Comparison of ENCODE assay signal across 18 mouse cellular contexts in the genomic region with DNA sequence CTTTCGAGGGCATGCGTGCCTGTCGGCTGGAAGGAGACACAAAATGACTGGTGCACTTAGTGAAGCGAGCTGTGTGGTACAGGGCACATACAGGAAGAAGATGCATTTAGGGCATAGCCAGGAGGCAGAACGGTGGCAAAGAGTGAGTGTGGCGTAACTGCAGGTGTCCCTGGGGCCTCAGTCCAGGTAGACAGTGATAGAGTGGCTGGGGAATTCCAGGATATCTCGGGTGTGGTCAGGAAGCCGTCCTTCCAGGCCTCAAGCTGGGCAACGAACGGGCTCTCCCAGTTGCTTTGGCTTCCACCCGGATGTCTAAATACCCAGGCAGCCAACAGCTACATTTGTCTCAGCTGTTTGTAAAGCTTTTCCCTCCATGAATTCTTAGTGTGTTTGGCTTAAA. TPM values are rescaled to one million over a fixed set of nuclear protein-coding genes. Genes with fewer than 3 reads are reported as not detected.
DNase-seq lines count a peak whose midpoint lies in the region; ATAC-seq and TF ChIP-seq lines count a peak whose summit lies in the region.
"Had no signal": no experiment of that assay in that cellular context is flagged by ENCODE, and none has a peak within 500 bp of the region (broad histone marks: within the 10 kb centered on the region; RNA-seq: fewer than 3 reads in every experiment).

No protein-coding gene starts in this region.

- no peak for ATAC-seq in hindbrain, embryonic 15.5 days (ENCODE audit: low FRiP score, low read depth)
- ATAC-seq in hindbrain, embryonic 12.5 days (ENCODE audit: low FRiP score) = no peak
- ATAC-seq in midbrain, embryonic 16.5 days = no peak
- ATAC-seq in midbrain, embryonic 11.5 days (ENCODE audit: low FRiP score) = no peak
- ATAC-seq in stomach, postnatal 0 days (ENCODE audit: low FRiP score, low TSS enrichment) = no peak
- ATAC-seq: CD4-positive, CD25-positive, alpha-beta regulatory T cell, adult 4 months; liver, embryonic 12.5 days had no signal

- H3K9me3 ChIP-seq in hindbrain, embryonic 15.5 days = no peaks in the 10 kb centered on the region
- H3K9me3 ChIP-seq in hindbrain, embryonic 12.5 days (replicated peaks) = no peaks in the 10 kb centered on the region
- H3K9me3 ChIP-seq in midbrain, embryonic 16.5 days (replicated peaks; ENCODE audit: control insufficient read depth, low read length, poor library complexity, severe bottlenecking) = no peaks in the 10 kb centered on the region
- no peaks in the 10 kb centered on the region for H3K9me3 ChIP-seq in midbrain, embryonic 11.5 days (ENCODE audit: control insufficient read depth, low read length)
- no peaks in the 10 kb centered on the region for H3K9me3 ChIP-seq in stomach, postnatal 0 days (ENCODE audit: control insufficient read depth, low read length)
- H3K9me3 ChIP-seq: forebrain, embryonic 10.5 days; liver, embryonic 12.5 days had no signal

- H3K4me1 ChIP-seq in hindbrain, embryonic 15.5 days (replicated peaks) = peaks cover 48% of the 10 kb centered on the region
- peaks cover 35% of the 10 kb centered on the region for H3K4me1 ChIP-seq in hindbrain, embryonic 12.5 days
- H3K4me1 ChIP-seq in midbrain, embryonic 16.5 days (ENCODE audit: control insufficient read depth, insufficient read depth, low read length) = peaks cover 39% of the 10 kb centered on the region
- H3K4me1 ChIP-seq in midbrain, embryonic 11.5 days (ENCODE audit: control insufficient read depth, insufficient read depth, low read length) = peaks cover 22% of the 10 kb centered on the region
- H3K4me1 ChIP-seq in stomach, postnatal 0 days (replicated peaks; ENCODE audit: control insufficient read depth, insufficient read depth) = peaks cover 10% of the 10 kb centered on the region

- TF ChIP-seq CTCF in stomach, postnatal 0 days (IDR thresholded peaks at IDR 0.05; ENCODE audit: low read depth) = no peak

- no peak for TF ChIP-seq EP300 in stomach, postnatal 0 days (optimal IDR thresholded peaks at IDR 0.05)

- DNase-seq in cerebellum, adult 8-10 months = peak; percentile 6
- no peak for DNase-seq in cerebellum, postnatal 4 days (ENCODE audit: low spot score in 2 of 2)
- DNase-seq in midbrain, embryonic 11.5 days (ENCODE audit: low spot score, missing footprints) = no peak
- peak; percentile 42 for DNase-seq in stomach, postnatal 0 days (ENCODE audit: low spot score)
- DNase-seq in adrenal gland, postnatal 10 days = no peak
- DNase-seq: gastrocnemius, postnatal 10 days; lung, embryonic 14.5 days had no signal

- H3K4me3 ChIP-seq in hindbrain, embryonic 15.5 days = no peak overlapping the region
- H3K4me3 ChIP-seq in hindbrain, embryonic 12.5 days = no peak overlapping the region
- H3K4me3 ChIP-seq in midbrain, embryonic 16.5 days (ENCODE audit: low read depth, low read length) = no peak overlapping the region
- H3K4me3 ChIP-seq in midbrain, embryonic 11.5 days (ENCODE audit: low read depth, low read length) = no peak overlapping the region
- no peak overlapping the region for H3K4me3 ChIP-seq in stomach, postnatal 0 days (ENCODE audit: low read depth, low read length)
- H3K4me3 ChIP-seq: forebrain, embryonic 10.5 days; liver, embryonic 12.5 days had no signal

- H3K27ac ChIP-seq in hindbrain, embryonic 15.5 days (replicated peaks) = no peak overlapping the region
- H3K27ac ChIP-seq in hindbrain, embryonic 12.5 days = no peak overlapping the region
- no peak overlapping the region for H3K27ac ChIP-seq in midbrain, embryonic 16.5 days (ENCODE audit: low read length)
- H3K27ac ChIP-seq in midbrain, embryonic 11.5 days (ENCODE audit: low read depth, low read length) = no peak overlapping the region
- no peak overlapping the region for H3K27ac ChIP-seq in stomach, postnatal 0 days (replicated peaks)
- H3K27ac ChIP-seq: forebrain, embryonic 10.5 days; liver, embryonic 12.5 days had no signal

- H3K9ac ChIP-seq in hindbrain, embryonic 15.5 days = no peak overlapping the region
- no peak overlapping the region; the same call in 1 of the 2 replicates for H3K9ac ChIP-seq in hindbrain, embryonic 12.5 days
- H3K9ac ChIP-seq in midbrain, embryonic 16.5 days (ENCODE audit: low read depth, low read length) = 0 out of 2 replicates have a peak overlapping the region, but pooled peaks have one; percentile 22
- H3K9ac ChIP-seq in midbrain, embryonic 11.5 days (ENCODE audit: low read length) = no peak overlapping the region
- H3K9ac ChIP-seq in stomach, postnatal 0 days (ENCODE audit: low read length) = 0 out of 2 replicates have a peak overlapping the region, but pooled peaks have one; percentile 18
- H3K9ac ChIP-seq: liver, embryonic 12.5 days; lung, embryonic 14.5 days had no signal

- 80% methylated on average over 11 of the region's 11 CpGs for WGBS in hindbrain, embryonic 15.5 days
- WGBS in hindbrain, embryonic 12.5 days = 82% methylated on average over 11 of the region's 11 CpGs
- 89% methylated on average over 11 of the region's 11 CpGs for WGBS in midbrain, embryonic 16.5 days
- 91% methylated on average over 11 of the region's 11 CpGs for WGBS in midbrain, embryonic 11.5 days
- WGBS in stomach, postnatal 0 days = 55% methylated on average over 11 of the region's 11 CpGs

- peaks cover 44% of the 10 kb centered on the region for H3K36me3 ChIP-seq in hindbrain, embryonic 15.5 days
- peaks cover 59% of the 10 kb centered on the region for H3K36me3 ChIP-seq in hindbrain, embryonic 12.5 days
- peaks cover 21% of the 10 kb centered on the region for H3K36me3 ChIP-seq in midbrain, embryonic 16.5 days (ENCODE audit: control insufficient read depth, insufficient read depth, low read length)
- peaks cover 21% of the 10 kb centered on the region; the same call in 1 of the 2 replicates for H3K36me3 ChIP-seq in midbrain, embryonic 11.5 days (ENCODE audit: control insufficient read depth, insufficient read depth, low read length)
- peaks cover 11% of the 10 kb centered on the region; the same call in 1 of the 2 replicates for H3K36me3 ChIP-seq in stomach, postnatal 0 days (ENCODE audit: control insufficient read depth, insufficient read depth, low read length)

- H3K27me3 ChIP-seq in hindbrain, embryonic 15.5 days = no peaks in the 10 kb centered on the region
- no peaks in the 10 kb centered on the region for H3K27me3 ChIP-seq in hindbrain, embryonic 12.5 days
- no peaks in the 10 kb centered on the region for H3K27me3 ChIP-seq in midbrain, embryonic 16.5 days (ENCODE audit: control insufficient read depth, insufficient read depth, low read depth, low read length)
- H3K27me3 ChIP-seq in midbrain, embryonic 11.5 days (ENCODE audit: control insufficient read depth, insufficient read depth, low read length) = no peaks in the 10 kb centered on the region
- no peaks in the 10 kb centered on the region for H3K27me3 ChIP-seq in stomach, postnatal 0 days (ENCODE audit: control insufficient read depth, insufficient read depth, low read length)
- H3K27me3 ChIP-seq: liver, embryonic 12.5 days had no signal

- peak overlapping the region; percentile 20; the same call in 1 of the 2 replicates for H3K4me2 ChIP-seq in hindbrain, embryonic 15.5 days
- H3K4me2 ChIP-seq in hindbrain, embryonic 12.5 days (replicated peaks) = no peak overlapping the region
- H3K4me2 ChIP-seq in midbrain, embryonic 16.5 days (ENCODE audit: low read length) = no peak overlapping the region
- H3K4me2 ChIP-seq in midbrain, embryonic 11.5 days = no peak overlapping the region
- H3K4me2 ChIP-seq in stomach, postnatal 0 days (replicated peaks; ENCODE audit: low read depth) = no peak overlapping the region
- H3K4me2 ChIP-seq: liver, embryonic 12.5 days; lung, embryonic 14.5 days had no signal

RNA-seq across cellular contexts. Expression of a gene that starts 4.9 kb away (rescaled TPM):
- polyA plus RNA-seq in hindbrain, embryonic 15.5 days (2015; fragmentation: Nextera tagmentation; extraction: Ambion mirVana) = 166 and 177 TPM in 2 replicates
- polyA plus RNA-seq in hindbrain, embryonic 12.5 days (2016; fragmentation: Nextera tagmentation; extraction: Ambion mirVana) = 153 and 157 TPM in 2 replicates
- 181 and 187 TPM in 2 replicates for polyA plus RNA-seq in midbrain, embryonic 16.5 days (2015; fragmentation: Nextera tagmentation; extraction: Ambion mirVana)
- 117 and 119 TPM in 2 replicates for polyA plus RNA-seq in midbrain, embryonic 11.5 days (2014; fragmentation: Nextera tagmentation; extraction: Ambion mirVana)
- polyA plus RNA-seq in stomach, postnatal 0 days (2015; fragmentation: Nextera tagmentation; extraction: Ambion mirVana) = 110 and 121 TPM in 2 replicates
- 100 to 1,000 TPM; 105 to 125 TPM for total RNA-seq in adrenal gland, postnatal 10 days (2021)

RNA-seq across cellular contexts. Expression of a gene that starts 12.7 kb away (rescaled TPM):
- 32.6 and 37.3 TPM in 2 replicates for polyA plus RNA-seq in hindbrain, embryonic 15.5 days (2015; fragmentation: Nextera tagmentation; extraction: Ambion mirVana)
- 34.9 and 40.5 TPM in 2 replicates for polyA plus RNA-seq in hindbrain, embryonic 12.5 days (2016; fragmentation: Nextera tagmentation; extraction: Ambion mirVana)
- 31.1 and 34.4 TPM in 2 replicates for polyA plus RNA-seq in midbrain, embryonic 16.5 days (2015; fragmentation: Nextera tagmentation; extraction: Ambion mirVana)
- 43.4 and 48.6 TPM in 2 replicates for polyA plus RNA-seq in midbrain, embryonic 11.5 days (2014; fragmentation: Nextera tagmentation; extraction: Ambion mirVana)
- 22.9 and 23.4 TPM in 2 replicates for polyA plus RNA-seq in stomach, postnatal 0 days (2015; fragmentation: Nextera tagmentation; extraction: Ambion mirVana)
- total RNA-seq in adrenal gland, postnatal 10 days (2021) = 10 to 100 TPM; 24.5 to 26.7 TPM

RNA-seq across cellular contexts. Expression of a gene that starts 47.4 kb away (rescaled TPM):
- polyA plus RNA-seq in hindbrain, embryonic 15.5 days (2015; fragmentation: Nextera tagmentation; extraction: Ambion mirVana) = 0.52 and 0.72 TPM in 2 replicates
- polyA plus RNA-seq in hindbrain, embryonic 12.5 days (2016; fragmentation: Nextera tagmentation; extraction: Ambion mirVana) = 0.72 and 0.82 TPM in 2 replicates
- 0.45 and 0.89 TPM in 2 replicates for polyA plus RNA-seq in midbrain, embryonic 16.5 days (2015; fragmentation: Nextera tagmentation; extraction: Ambion mirVana)
- 0.18 and 0.22 TPM in 2 replicates for polyA plus RNA-seq in midbrain, embryonic 11.5 days (2014; fragmentation: Nextera tagmentation; extraction: Ambion mirVana)
- 17.2 and 19.7 TPM in 2 replicates for polyA plus RNA-seq in stomach, postnatal 0 days (2015; fragmentation: Nextera tagmentation; extraction: Ambion mirVana)
- 10 to 100 TPM in 1 of 2 experiments, 1 to 10 TPM in 1; 7.2 to 10.1 TPM for total RNA-seq in adrenal gland, postnatal 10 days (2021)
- total RNA-seq: hematopoietic stem cell, adult 5-6 weeks; MEL had no signal
- polyA plus RNA-seq: CD4-positive, CD25-positive, alpha-beta regulatory T cell, adult 4 months had no signal

RNA-seq across cellular contexts. Expression of a gene that starts 51.3 kb away (rescaled TPM):
- polyA plus RNA-seq in hindbrain, embryonic 15.5 days (2015; fragmentation: Nextera tagmentation; extraction: Ambion mirVana) = not detected in 2 replicates
- polyA plus RNA-seq in hindbrain, embryonic 12.5 days (2016; fragmentation: Nextera tagmentation; extraction: Ambion mirVana) = not detected in 2 replicates
- not detected in 2 replicates for polyA plus RNA-seq in midbrain, embryonic 16.5 days (2015; fragmentation: Nextera tagmentation; extraction: Ambion mirVana)
- polyA plus RNA-seq in midbrain, embryonic 11.5 days (2014; fragmentation: Nextera tagmentation; extraction: Ambion mirVana) = not detected in 2 replicates
- polyA plus RNA-seq in stomach, postnatal 0 days (2015; fragmentation: Nextera tagmentation; extraction: Ambion mirVana) = 0.73 and 1.7 TPM in 2 replicates
- total RNA-seq in adrenal gland, postnatal 10 days (2021) = not detected
- total RNA-seq: hematopoietic stem cell, adult 5-6 weeks; MEL; midbrain, postnatal 0 days had no signal
- polyA plus RNA-seq: CD4-positive, CD25-positive, alpha-beta regulatory T cell, adult 4 months; embryonic facial prominence, embryonic 11.5 days; forebrain, embryonic 10.5 days; neural tube, embryonic 11.5 days had no signal

Comparison
In these comparisons a context has a peak if more than half of its experiments do, and no peak if none do; other contexts are left out.
1. DNase-seq: peak in cerebellum, adult 8-10 months (single experiment) and stomach, postnatal 0 days (single experiment); none in cerebellum, postnatal 4 days (0 of 2), midbrain, embryonic 11.5 days (single experiment) and adrenal gland, postnatal 10 days (single experiment).
2. H3K9ac ChIP-seq: peak in midbrain, embryonic 16.5 days (single experiment) and stomach, postnatal 0 days (single experiment); none in hindbrain, embryonic 15.5 days (single experiment), hindbrain, embryonic 12.5 days (single experiment) and midbrain, embryonic 11.5 days (single experiment).